Mouse (Mus musculus) kidney, adult 9 months (tissue): ENCODE data around the gene Cebpa.

Experiments used
- DNase-seq: peaks from one replicate; pipeline ENCODE4 v3.0.0; 2022

The Cebpa gene

DNA sequence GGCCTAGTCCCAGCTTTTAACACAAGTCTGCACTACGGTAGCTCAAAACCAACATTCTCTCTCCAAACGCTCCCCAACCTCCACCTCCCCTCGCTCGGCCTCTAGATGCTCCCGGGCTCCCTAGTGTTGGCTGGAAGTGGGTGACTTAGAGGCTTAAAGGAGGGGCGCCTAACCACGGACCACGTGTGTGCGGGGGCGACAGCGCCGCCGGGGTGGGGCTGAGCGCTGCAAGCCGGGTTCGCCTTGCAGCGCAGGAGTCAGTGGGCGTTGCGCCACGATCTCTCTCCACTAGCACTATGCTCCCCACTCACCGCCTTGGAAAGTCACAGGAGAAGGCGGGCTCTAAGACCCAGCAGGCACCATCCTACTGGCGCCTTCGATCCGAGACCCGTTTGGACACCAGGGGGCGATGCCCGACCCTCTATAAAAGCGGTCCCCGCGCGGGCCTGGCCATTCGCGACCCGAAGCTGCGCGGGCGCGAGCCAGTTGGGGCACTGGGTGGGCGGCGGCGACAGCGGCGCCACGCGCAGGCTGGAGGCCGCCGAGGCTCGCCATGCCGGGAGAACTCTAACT, at the start of gene Cebpa:
TSS of gene Cebpa (plus strand) at position 453 of the 573 bp plus-strand sequence.
- DNase-seq, result peak; percentile 97

- DNase-seq, result peak; percentile 37
These were observed 42.4 kb upstream of the Cebpa start for GRCm38 (mm10) chr7:35076645-35077044.

DNA sequence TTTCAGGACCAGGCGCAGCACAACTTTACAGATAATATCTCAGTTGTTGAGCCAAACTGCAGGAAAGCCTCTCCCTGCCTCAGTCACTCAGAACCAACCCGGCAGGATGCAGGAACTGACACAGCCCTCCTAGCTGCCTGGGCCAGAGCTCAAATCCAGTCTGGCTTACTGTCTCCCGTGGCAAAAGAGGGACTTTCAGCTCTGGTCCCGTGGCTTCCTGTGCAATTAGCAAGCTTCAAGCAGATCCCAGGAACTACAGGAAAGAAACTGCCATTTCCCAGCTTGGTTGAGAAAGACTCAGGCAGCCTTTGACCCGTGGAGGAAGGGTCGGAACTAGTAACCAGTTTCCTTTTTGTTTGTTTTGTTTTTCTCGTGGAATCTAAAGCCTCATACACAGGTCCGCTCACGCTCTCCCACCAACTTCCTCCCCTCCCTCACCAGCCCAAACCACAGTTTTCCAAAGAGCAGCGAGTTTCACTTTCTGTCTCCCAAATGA, 38.2 kb upstream of the Cebpa start:
- DNase-seq, result peak; percentile 79

- no peak for DNase-seq
These were observed 37.5 kb upstream of the Cebpa start for GRCm38 (mm10) chr7:35081406-35082104.

DNA sequence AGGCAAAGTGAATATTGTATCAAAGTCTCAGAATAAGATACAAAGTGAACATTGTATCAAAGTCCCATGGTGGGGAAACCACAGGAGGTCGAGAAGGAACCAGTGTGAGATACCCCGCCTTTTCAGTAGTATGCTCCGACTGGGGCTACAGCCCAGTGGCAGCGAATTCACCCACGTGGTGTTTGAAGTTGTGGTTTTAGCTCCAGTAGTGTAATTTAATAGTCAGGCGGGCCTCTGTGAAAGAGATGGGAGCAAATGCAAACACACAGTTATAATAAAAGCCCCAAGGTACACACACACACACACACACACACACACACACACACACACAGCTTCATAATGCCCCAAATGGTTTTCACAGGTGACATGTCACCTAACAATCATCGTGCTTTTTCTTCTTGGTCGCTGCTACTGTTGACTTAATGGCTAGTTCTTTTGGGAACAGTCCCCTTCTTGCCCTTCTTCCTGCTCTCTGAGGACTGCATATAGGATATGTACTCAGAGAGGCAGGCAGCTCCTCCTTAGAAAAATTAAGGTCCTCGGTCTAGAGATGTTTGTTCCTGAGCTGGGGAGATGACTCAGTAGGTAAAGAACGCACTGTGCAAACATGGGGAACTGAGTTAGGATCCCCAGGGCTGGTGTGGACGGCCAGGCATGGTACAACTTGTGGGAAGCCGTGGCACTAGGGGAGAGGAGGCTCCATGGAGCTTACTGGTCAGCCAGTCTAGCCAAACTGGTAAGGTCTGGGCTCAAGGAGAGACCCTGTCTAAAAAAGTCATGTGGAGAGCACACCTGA, 34.3 kb upstream of the Cebpa start:
- no peak for DNase-seq

DNA sequence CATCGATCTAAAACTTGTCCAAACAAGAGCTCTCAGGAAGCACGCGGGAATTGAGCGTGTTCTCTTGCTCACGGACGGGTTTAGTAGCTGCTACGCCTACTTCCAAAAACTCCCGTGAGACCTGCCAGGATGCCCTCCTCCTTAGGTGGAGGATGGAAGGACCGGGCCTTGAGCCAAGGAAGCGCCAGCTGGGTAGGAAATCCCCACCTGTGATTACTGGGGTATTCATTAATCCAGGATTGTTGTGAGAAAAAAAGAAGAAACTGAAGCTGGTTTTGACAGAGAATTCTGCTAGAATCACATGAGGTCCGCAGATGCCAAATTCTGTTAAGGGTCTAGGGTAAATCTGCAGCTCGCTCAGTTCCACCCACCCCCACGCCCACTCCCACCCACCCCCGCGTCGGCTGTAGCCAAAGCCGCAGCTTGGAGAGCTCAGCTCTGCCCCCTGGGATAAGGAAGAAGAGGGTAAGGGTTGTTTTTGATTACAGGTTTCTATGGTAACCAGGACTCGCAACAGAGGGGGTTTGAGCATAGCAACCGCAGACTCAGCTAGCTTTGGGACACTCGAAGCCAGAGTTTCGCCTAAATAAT, 32.7 kb upstream of the Cebpa start:
- peak; percentile 60 for DNase-seq

- DNase-seq, result no peak
These were observed 28.5 kb upstream of the Cebpa start for GRCm38 (mm10) chr7:35090550-35090949.

DNA sequence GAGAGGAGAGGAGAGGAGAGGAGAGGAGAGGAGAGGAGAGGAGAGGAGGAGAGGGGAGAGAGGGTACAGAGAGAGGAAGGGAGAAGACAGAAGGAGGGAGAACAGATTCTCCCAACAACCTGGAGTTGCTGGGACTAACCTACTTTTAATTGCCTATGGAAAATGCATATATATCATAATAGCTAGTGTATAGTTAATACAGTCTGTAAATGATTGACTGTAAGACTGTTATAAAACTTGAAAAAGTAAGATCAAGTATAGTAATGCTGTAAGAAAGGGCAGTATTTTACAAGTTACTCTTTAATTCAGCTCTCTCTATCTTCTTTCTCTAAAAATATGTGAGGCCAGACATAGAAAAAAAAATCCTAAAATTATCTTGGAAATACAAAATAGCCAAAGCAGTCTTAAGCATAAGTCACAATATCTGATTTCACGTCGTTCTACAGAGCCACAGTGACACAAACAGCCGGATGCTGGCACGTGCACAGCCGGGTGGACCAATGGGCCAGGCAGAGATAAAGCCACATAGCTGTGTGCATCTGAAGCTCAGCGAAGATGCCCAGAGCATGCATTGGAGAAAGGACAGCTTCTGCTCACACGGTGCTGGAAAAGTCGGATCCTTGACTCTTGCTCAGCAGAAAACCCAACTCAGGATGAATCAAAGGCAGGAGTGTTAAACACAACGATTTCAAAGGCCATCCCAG, 24.0 kb upstream of the Cebpa start:
- DNase-seq, result no peak

DNA sequence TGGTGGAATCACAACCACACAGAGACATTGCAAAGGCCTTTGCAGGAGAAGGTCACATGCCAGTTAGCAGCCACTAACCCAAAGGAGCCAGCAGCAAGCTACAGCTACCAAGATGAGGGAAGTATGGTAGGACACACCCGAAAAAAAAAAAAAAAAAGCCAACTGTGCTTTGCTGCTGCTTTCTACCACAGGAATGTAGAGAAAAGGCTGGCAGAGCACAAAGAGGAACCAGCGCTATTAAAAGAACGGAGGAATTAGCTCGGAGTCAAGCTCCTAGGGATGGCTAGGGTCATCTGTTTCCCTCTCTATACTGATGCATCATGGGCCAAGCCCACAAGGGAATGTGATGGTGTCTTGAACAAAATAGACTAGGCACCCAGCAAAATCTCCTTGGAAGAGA, 20.3 kb upstream of the Cebpa start:
- no peak for DNase-seq

DNA sequence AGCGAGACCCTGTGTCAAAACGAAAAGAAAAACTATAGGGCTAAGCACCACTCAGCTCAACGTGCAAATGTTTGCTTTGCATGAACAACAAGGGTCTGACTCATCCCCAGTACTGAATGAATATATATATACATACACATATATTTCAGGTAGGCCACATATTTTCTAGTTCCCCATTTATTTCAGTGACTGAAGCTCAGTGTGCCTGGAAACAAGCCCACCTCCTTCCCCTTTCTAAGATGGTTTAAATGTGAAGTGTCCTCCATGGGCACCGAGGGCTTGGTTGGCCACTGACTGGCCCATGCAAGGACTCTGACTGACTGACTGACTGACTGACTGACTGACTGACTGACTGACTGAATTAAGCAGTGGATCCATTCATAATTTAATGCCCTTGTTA, 19.6 kb upstream of the Cebpa start:
- DNase-seq, result no peak

DNA sequence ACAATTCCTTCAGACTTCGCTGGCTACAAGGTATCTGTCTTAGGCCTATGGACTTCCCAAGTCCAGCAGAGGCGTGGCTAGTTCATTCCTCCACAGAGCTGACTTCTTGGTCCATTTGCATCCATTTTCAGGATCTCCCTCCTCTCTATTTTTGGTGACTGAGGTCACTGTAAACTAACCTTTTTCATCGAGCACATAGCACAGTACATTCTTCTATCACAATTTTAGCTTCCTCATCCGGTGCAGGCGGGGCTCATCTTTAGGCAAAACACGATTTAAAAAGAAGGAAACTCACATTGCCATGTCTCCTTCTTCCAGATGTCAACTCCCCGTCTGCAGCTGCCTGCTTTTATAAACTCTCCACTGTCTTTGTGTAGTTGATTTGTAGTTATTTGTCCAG, 12.5 kb upstream of the Cebpa start:
- no peak for DNase-seq

DNA sequence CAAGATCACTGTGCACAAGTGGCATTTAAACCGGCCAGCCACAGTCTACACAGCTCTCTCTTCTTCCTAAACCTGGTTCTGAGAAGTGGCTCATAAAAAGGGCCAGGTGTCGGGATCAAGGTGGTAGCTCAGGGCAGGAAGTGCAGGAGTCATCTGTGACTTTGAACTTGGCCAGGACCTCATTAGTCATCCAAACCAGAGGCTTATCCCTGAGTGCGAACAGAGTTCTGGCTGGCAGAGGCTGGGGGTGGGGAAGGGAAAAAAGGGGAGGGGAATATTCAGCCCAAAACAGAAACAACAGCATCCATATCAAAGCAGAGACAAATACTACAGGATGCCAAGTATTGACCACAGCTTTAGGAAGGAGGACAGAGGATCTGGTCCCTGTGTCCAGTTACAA, 11.5 kb upstream of the Cebpa start:
- no peak for DNase-seq

DNA sequence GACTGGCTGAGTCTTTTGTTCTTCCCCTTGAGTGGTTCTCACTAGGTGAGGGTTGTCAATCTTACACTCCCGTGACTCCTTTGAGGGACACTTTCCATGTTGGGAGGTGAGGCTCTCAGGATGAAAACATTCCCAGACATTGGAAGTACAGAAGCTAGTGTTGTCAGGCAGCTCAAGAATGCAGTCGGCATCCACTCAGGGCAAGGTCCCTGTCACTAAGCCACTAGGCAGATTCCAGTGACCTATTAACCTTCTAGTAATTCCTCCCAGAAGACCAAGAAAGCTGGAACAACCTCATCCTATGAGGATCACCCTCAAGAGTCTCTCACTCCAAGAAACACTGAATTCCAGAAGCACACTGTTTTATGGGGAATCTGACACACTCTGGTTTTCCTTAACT, 11.0 kb upstream of the Cebpa start:
- no peak for DNase-seq

GRCm38 (mm10) chr7:35108663-35109062, 10.4 kb upstream of the Cebpa start:
- DNase-seq, result no peak

GRCm38 (mm10) chr7:35113136-35113535, 6.0 kb upstream of the Cebpa start:
- DNase-seq, result no peak

GRCm38 (mm10) chr7:35113721-35114120, 5.4 kb upstream of the Cebpa start:
- DNase-seq, result no peak

GRCm38 (mm10) chr7:35116524-35116923, 2.6 kb upstream of the Cebpa start:
- DNase-seq, result no peak

- no peak for DNase-seq
These were observed 2.0 kb upstream of the Cebpa start for GRCm38 (mm10) chr7:35117052-35117451.

DNA sequence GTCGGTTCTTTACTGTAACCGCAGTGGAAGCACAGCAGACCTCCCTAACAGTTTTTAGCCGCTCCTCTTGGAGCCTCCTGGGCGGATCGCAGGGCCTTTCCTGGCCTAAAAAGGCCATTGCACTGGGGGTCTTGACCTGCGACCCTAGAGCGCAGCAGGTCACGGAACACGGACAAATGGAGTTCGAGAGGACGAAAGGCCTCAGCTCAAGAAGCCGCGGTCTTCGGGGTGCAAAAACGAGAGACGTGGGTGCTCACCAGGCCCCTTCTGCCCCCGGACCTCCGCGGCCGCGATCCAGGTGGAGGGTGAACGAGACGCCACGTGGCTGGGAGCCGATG, 1.4 kb upstream of the Cebpa start:
- DNase-seq, result no peak

DNA sequence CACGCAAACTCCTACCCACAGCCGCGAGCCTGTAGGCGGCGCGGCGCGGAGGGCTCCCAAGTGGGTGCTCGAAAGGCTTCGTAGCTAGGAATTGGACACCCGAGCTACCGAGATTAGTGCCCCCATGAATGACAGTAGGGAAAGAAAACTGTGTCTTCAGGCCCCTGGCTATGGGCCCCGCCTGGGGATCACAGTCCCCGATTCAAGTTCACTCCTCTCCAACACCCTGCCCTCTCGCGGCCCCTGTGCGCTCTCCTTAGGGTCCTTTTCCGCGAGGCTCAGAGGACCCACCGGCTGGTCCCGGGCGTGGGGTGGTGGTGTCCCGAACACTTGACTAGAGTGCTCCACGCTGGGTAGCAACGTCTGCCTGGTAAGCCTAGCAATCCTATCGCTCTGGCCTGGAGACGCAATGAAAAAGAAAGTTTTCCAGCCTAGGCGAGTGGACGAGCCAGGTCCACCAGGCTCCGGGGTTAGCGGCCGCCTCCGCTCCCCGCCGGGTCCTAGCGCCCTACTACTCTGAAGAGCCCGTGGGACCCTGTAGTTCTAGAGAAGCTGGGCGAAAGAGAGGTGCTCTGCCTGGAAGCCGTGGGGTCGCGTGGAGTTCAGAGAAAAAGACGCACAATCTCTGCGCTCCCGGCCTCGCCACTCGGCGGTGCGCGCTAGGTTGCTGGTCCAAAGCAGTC, 853 bp upstream of the Cebpa start:
- DNase-seq, result peak; percentile 84

DNA sequence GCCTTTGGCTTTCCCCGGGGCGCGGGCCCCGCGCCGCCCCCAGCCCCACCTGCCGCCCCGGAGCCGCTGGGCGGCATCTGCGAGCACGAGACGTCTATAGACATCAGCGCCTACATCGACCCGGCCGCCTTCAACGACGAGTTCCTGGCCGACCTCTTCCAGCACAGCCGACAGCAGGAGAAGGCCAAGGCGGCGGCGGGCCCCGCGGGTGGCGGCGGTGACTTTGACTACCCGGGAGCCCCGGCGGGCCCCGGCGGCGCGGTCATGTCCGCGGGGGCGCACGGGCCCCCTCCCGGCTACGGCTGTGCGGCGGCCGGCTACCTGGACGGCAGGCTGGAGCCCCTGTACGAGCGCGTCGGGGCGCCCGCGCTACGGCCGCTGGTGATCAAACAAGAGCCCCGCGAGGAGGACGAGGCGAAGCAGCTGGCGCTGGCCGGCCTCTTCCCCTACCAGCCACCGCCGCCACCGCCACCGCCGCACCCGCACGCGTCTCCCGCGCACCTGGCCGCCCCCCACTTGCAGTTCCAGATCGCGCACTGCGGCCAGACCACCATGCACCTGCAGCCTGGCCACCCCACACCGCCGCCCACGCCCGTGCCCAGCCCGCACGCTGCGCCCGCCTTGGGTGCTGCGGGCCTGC, 533 bp downstream of the Cebpa start:
- peak; percentile 50 for DNase-seq

DNA sequence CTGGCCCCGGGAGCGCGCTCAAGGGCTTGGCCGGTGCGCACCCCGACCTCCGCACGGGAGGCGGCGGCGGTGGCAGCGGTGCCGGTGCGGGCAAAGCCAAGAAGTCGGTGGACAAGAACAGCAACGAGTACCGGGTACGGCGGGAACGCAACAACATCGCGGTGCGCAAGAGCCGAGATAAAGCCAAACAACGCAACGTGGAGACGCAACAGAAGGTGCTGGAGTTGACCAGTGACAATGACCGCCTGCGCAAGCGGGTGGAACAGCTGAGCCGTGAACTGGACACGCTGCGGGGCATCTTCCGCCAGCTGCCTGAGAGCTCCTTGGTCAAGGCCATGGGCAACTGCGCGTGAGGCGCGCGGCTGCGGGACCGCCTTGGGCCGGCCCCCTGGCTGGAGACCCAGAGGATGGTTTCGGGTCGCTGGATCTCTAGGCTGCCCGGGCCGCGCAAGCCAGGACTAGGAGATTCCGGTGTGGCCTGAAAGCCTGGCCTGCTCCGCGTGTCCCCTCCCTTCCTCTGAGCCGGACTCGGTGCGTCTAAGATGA, 1.1 kb downstream of the Cebpa start:
- peak; percentile 82 for DNase-seq
